Mouse (Mus musculus): Measurements from ENCODE around the gene Otulin. TPM values are rescaled to one million over a fixed set of nuclear protein-coding genes. Genes with fewer than 3 reads are reported as not detected.

Gene Otulin
- polyA plus RNA-seq, 1 experiment, result 16.4 TPM

GRCm38 (mm10) chr15:27586093-27586480, 44.4 kb downstream of the Otulin start:
- Histone ChIP-seq H3K4me3 (ENCODE audit: insufficient read depth, low read depth, low read length) (no peak overlapping the region), H3K27ac (replicated peaks; ENCODE audit: low read depth, low read length) (no peak overlapping the region), H3K4me1 (ENCODE audit: control insufficient read depth, insufficient read depth, insufficient read length, low read length) (no peaks in the 10 kb centered on the region)

DNA sequence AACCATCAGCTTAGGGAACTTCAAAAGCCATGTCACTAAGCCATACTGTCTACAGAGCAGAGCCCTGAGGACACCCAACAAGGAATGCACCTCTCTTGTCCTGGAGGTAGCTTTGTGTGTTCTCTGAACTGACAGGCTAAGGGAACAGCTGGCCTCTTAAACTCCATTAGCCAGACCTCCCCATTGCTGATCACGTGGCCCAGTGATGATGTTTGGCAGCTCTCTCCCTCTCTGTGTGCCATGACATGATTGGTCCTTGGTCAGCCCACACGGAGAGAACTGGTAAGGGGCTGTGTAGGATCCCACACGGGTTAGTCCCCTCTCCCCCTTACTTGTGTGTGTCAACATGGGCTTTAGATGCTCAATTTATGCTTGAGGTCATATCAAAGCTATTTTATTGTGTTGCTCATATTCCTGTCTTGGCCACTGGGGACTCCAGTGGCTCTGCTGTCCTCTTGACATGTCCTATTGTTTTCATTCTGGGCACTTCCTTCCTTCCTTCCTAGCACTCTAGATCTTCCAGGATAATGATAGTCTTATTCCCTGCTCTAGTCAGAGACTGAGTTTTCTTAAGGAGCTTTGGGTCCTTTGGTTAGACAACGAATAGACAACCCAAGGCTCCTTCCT, 44.9 kb downstream of the Otulin start:
- Histone ChIP-seq H3K4me1 (ENCODE audit: control insufficient read depth, insufficient read depth, insufficient read length, low read length) (no peaks in the 10 kb centered on the region), H3K27ac (replicated peaks; ENCODE audit: low read depth, low read length) (no peak overlapping the region), H3K4me3 (ENCODE audit: insufficient read depth, low read depth, low read length) (no peak overlapping the region)

GRCm38 (mm10) chr15:27583620-27584019, 46.9 kb downstream of the Otulin start:
- H3K4me1 ChIP-seq (ENCODE audit: control insufficient read depth, insufficient read depth, insufficient read length, low read length), result 0 out of 2 replicates have a peak, but pooled peaks cover 2% of the 10 kb centered on the region
- H3K27ac ChIP-seq (replicated peaks; ENCODE audit: low read depth, low read length), result no peak overlapping the region
- no peak overlapping the region for H3K4me3 ChIP-seq (ENCODE audit: insufficient read depth, low read depth, low read length)

- Histone ChIP-seq H3K4me1 (ENCODE audit: control insufficient read depth, insufficient read depth, insufficient read length, low read length) (0 out of 2 replicates have a peak, but pooled peaks cover 2% of the 10 kb centered on the region), H3K4me3 (ENCODE audit: insufficient read depth, low read depth, low read length) (no peak overlapping the region), H3K27ac (replicated peaks; ENCODE audit: low read depth, low read length) (no peak overlapping the region)
Measured at GRCm38 (mm10) chr15:27583042-27583441, 47.5 kb downstream of the Otulin start.

GRCm38 (mm10) chr15:27582428-27582827, 48.1 kb downstream of the Otulin start:
- Histone ChIP-seq H3K4me3 (ENCODE audit: insufficient read depth, low read depth, low read length) (no peak overlapping the region), H3K27ac (replicated peaks; ENCODE audit: low read depth, low read length) (no peak overlapping the region)

GRCm38 (mm10) chr15:27581640-27582039, 48.9 kb downstream of the Otulin start:
- Histone ChIP-seq H3K4me1 (ENCODE audit: control insufficient read depth, insufficient read depth, insufficient read length, low read length) (peaks cover 2% of the 10 kb centered on the region; the same call in 1 of the 2 replicates), H3K27ac (replicated peaks; ENCODE audit: low read depth, low read length) (no peak overlapping the region), H3K4me3 (ENCODE audit: insufficient read depth, low read depth, low read length) (no peak overlapping the region)

More at GRCm38 (mm10) chr15:27582428-27582827, 48.1 kb downstream of the Otulin start:
- H3K4me1 ChIP-seq (ENCODE audit: control insufficient read depth, insufficient read depth, insufficient read length, low read length), result peaks cover 2% of the 10 kb centered on the region; the same call in 1 of the 2 replicates

DNA sequence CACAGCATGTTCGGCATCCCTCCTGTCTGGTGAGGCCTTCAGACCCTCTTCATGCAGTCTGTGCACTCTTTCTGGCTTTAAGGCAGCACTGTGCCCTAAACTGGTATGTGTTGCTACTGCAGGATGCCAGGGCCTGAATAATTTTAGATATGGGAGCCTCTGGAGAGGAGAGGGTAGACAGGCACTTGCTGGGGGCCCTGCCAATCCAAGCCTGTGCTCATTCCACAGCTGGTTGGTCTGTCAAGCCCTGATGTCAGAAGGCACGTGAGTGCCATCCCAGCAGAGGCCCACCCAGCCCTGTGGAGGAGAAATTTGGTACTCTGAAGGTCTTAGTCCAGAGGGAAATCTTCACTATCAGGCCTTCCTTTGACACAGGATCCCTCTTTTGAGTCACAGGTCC, 49.7 kb downstream of the Otulin start:
- Histone ChIP-seq H3K4me1 (ENCODE audit: control insufficient read depth, insufficient read depth, insufficient read length, low read length) (peaks cover 4% of the 10 kb centered on the region; the same call in 1 of the 2 replicates), H3K27ac (replicated peaks; ENCODE audit: low read depth, low read length) (no peak overlapping the region)

DNA sequence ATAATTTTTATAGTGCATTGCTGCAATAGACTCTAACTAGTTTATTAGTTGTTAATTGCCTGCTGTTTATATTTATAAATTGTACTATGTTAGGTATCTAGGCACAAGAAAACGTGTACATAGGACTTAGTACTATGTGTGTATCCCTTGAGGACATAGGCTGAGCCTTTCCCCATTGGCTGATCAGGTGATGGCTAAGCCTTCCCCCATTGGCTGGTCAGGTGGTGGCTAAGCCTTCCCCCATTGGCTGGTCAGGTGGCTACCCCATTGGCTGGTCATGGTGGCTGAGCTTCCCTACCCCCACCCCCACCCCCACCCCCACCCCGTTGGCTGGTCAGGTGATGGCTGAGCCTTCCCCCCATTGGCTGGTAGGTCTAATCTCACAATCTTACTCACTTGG, 50.6 kb downstream of the Otulin start:
- Histone ChIP-seq H3K4me3 (ENCODE audit: insufficient read depth, low read depth, low read length) (no peak overlapping the region), H3K4me1 (ENCODE audit: control insufficient read depth, insufficient read depth, insufficient read length, low read length) (peaks cover 4% of the 10 kb centered on the region), H3K27ac (replicated peaks; ENCODE audit: low read depth, low read length) (no peak overlapping the region)

More for the DNA sequence above, 49.7 kb downstream of the Otulin start:
- H3K4me3 ChIP-seq (ENCODE audit: insufficient read depth, low read depth, low read length), result no peak overlapping the region

DNA sequence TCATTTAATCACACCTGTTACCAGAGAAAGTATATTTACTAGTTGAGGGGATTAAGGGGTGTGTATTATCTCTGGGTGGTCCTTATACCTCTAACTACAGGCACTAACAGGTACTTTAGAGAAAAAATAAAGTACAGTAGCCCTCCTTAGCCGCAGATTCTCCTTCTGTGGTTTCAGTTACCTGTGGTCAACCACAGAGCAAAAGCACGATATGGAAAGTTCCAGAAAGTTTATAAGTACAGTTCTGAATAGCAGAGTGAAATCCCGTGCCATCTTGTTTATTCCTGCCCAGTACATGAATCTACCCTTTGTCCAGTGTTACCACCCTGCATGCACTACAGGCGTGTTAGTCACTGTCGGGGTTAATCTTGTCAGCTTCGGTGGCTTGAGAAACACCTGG, 51.6 kb downstream of the Otulin start:
- H3K27ac ChIP-seq (replicated peaks; ENCODE audit: low read depth, low read length), result no peak overlapping the region
- no peak overlapping the region for H3K4me3 ChIP-seq (ENCODE audit: insufficient read depth, low read depth, low read length)
- H3K4me1 ChIP-seq (ENCODE audit: control insufficient read depth, insufficient read depth, insufficient read length, low read length), result peaks cover 4% of the 10 kb centered on the region

DNA sequence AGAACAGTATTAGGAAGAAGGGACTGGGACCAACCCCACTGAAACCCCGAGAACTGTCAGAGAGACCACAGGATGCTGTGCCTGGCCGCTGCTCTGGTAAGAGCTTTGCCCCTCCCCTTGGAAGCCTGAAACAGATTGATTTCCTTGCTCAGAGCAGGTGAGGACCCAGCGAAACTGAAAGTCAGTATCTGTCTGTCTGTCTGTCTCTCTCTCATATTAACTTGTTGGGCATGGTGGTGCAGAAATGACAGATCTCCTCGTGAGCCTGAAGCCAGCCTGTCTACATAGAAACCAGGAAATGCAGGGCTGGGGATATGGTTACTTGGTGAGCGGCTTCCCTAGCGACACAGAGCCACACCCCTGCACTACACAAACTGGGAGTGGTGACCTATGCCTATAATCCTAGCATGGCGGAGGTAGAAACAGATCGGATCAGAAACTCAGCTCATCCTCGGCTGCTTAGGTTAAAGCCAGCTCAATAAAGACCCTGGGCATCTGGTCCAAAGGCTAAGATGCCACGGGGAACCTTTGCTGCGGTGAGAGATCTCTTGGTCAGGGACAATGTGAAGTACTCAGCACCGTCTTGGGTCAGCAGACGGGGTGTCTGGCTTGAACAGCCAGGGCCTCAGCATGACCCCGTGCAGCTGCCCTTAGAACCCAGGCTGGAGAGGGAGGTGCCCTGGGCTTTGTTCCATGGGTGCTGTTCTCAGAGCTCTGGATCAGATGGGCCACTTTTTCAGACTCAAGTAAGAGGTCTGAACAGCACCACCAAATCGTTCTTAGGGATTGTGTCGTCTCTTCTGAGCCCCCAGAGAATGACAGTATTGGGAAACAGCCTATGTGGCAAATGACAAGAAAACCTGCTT, 52.3 kb downstream of the Otulin start:
- Histone ChIP-seq H3K27ac (replicated peaks; ENCODE audit: low read depth, low read length) (peak overlapping the region; percentile 2; the same call in 1 of the 2 replicates), H3K4me3 (ENCODE audit: insufficient read depth, low read depth, low read length) (no peak overlapping the region), H3K4me1 (ENCODE audit: control insufficient read depth, insufficient read depth, insufficient read length, low read length) (peaks cover 4% of the 10 kb centered on the region)

GRCm38 (mm10) chr15:27576886-27577285, 53.6 kb downstream of the Otulin start:
- Histone ChIP-seq H3K4me3 (ENCODE audit: insufficient read depth, low read depth, low read length) (no peak overlapping the region), H3K4me1 (ENCODE audit: control insufficient read depth, insufficient read depth, insufficient read length, low read length) (peaks cover 4% of the 10 kb centered on the region), H3K27ac (replicated peaks; ENCODE audit: low read depth, low read length) (no peak overlapping the region)

- H3K27ac ChIP-seq (replicated peaks; ENCODE audit: low read depth, low read length), result no peak overlapping the region
- H3K4me1 ChIP-seq (ENCODE audit: control insufficient read depth, insufficient read depth, insufficient read length, low read length), result peaks cover 4% of the 10 kb centered on the region
- no peak overlapping the region for H3K4me3 ChIP-seq (ENCODE audit: insufficient read depth, low read depth, low read length)
Measured at GRCm38 (mm10) chr15:27575932-27576331, 54.6 kb downstream of the Otulin start.

DNA sequence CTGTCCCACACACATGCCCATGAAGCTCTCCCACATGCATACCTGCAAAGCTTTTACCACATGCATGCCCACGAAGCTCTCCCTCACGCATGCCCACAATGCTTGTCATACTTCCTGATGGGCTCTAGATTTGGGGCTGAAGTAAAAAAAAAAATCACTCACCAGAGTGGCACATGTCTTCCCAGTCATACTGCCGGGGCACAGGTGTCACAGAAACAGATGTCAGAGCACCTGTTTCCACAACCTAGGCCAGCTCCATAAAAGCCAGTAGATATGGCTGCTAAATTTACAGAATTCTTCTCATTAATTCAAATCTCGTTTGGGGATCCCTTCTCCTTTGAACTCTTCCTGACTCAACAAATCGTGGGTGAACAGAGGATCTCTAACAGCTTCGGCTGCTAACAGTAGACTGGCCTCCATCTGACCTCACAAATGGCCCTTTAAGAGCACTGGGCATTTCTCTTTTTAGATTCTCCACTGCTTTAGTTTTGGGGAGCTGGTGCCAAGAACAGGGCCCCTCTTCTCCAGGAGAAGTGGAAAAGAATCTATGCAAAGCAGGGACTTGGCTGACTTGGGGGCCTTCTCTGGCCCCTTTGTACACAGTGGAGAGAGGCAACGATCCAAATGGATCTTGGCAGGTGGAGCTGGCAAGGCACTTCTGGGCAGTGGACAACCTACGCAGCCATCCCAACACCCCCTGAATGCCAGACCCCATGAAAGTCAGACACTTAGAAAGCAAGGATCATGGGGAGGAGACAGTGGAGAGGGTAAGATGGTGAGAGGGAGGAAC, 55.3 kb downstream of the Otulin start:
- peaks cover 4% of the 10 kb centered on the region for H3K4me1 ChIP-seq (ENCODE audit: control insufficient read depth, insufficient read depth, insufficient read length, low read length)
- no peak overlapping the region for H3K4me3 ChIP-seq (ENCODE audit: insufficient read depth, low read depth, low read length)
- H3K27ac ChIP-seq (replicated peaks; ENCODE audit: low read depth, low read length), result no peak overlapping the region

- no peak overlapping the region for H3K4me3 ChIP-seq (ENCODE audit: insufficient read depth, low read depth, low read length)
- peaks cover 2% of the 10 kb centered on the region; the same call in 1 of the 2 replicates for H3K4me1 ChIP-seq (ENCODE audit: control insufficient read depth, insufficient read depth, insufficient read length, low read length)
- peak overlapping the region; percentile 22; the same call in 1 of the 2 replicates for H3K27ac ChIP-seq (replicated peaks; ENCODE audit: low read depth, low read length)
Measured at GRCm38 (mm10) chr15:27571179-27571578, 59.3 kb downstream of the Otulin start.

- Histone ChIP-seq H3K4me1 (ENCODE audit: control insufficient read depth, insufficient read depth, insufficient read length, low read length) (no peaks in the 10 kb centered on the region), H3K27ac (replicated peaks; ENCODE audit: low read depth, low read length) (no peak overlapping the region; the same call in 1 of the 2 replicates), H3K4me3 (ENCODE audit: insufficient read depth, low read depth, low read length) (no peak overlapping the region)
Measured at GRCm38 (mm10) chr15:27570385-27570784, 60.1 kb downstream of the Otulin start.

All from brown adipose tissue, adult 24 weeks (tissue).